Mouse (Mus musculus) testis, adult 2 months (tissue): Measurements from ENCODE around the gene Gm45233.

Source experiments
- CTCF ChIP-seq: fragments of 200-500 bp; IDR thresholded peaks from 2 replicates; pipeline ENCODE4 v1.5.1; 2012; ENCODE audit warnings: low read depth, mild to moderate bottlenecking, inconsistent platforms, low read length, moderate library complexity; ENCODE audit not compliant: control insufficient read depth, insufficient read depth, insufficient replicate concordance
- POLR2A ChIP-seq: fragments of 200-500 bp; IDR thresholded peaks from 2 replicates; pipeline ENCODE4 v1.6.1; 2012; ENCODE audit warnings: low read depth, mild to moderate bottlenecking, inconsistent platforms, low read length, moderate library complexity; ENCODE audit not compliant: control insufficient read depth

DNA sequence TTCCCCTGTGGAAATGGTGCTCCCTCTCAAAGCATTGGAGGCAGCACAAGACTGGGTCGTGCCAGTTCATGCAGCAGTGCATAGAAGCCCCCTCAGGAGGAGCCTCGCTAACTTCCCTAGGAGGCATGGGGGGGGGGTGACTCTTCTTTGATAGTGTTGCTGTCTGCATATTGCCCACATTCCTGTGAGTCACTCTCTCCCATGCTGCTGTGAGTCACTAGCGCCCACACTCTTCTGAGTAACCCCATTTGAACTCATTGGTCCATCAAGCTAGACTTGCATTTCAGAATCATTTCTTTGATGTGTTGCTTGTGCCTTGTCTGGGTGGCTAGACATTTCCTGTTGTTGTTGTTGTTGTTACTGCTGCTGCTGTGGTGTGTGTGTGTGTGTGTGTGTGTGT, 37.3 kb downstream of the Gm45233 start:
- TF ChIP-seq CTCF (no peak), POLR2A (no peak)
